Mouse (Mus musculus): ENCODE measurements around the gene Dzank1. TPM values are rescaled to one million over a fixed set of nuclear protein-coding genes. Genes with fewer than 3 reads are reported as not detected.
A peak's percentile ranks its signal among the peaks of the same experiment; 100 is the strongest.

Gene Dzank1
- polyA plus RNA-seq, 1 experiment from 2014 or later = 0.82 TPM

- Histone ChIP-seq H3K9ac (no peak overlapping the region), H3K4me1 (no peaks in the 10 kb centered on the region), H3K4me2 (no peak overlapping the region), H3K4me3 (no peak overlapping the region), H3K27me3 (no peaks in the 10 kb centered on the region), H3K36me3 (no peaks in the 10 kb centered on the region), H3K9me3 (no peaks in the 10 kb centered on the region), H3K27ac (no peak overlapping the region)
- no peak for ATAC-seq (ENCODE audit: borderline replicate concordance, extremely low read depth, low FRiP score, low TSS enrichment)
- 48% methylated on average over 9 of the region's 9 CpGs for WGBS
Measured at GRCm38 (mm10) chr2:144464799-144465760, 62.1 kb downstream of the Dzank1 start.

GRCm38 (mm10) chr2:144464182-144464581 is 63.0 kb downstream of the Dzank1 start:
- ATAC-seq (ENCODE audit: borderline replicate concordance, extremely low read depth, low FRiP score, low TSS enrichment) = no peak

GRCm38 (mm10) chr2:144458975-144459754 is 68.0 kb downstream of the Dzank1 start:
- peak; percentile 99 for ATAC-seq (ENCODE audit: borderline replicate concordance, extremely low read depth, low FRiP score, low TSS enrichment)
- no peaks in the 10 kb centered on the region for H3K36me3 ChIP-seq
- 7% methylated on average over 25 of the region's 25 CpGs for WGBS
- no peaks in the 10 kb centered on the region for H3K9me3 ChIP-seq
- H3K9ac ChIP-seq = peak overlapping the region; percentile 45
- H3K27ac ChIP-seq = peak overlapping the region; percentile 87
- H3K27me3 ChIP-seq = 0 out of 2 replicates have a peak, but pooled peaks cover 3% of the 10 kb centered on the region
- peak overlapping the region; percentile 60 for H3K4me3 ChIP-seq
- H3K4me2 ChIP-seq = peak overlapping the region; percentile 69
- peaks cover 6% of the 10 kb centered on the region for H3K4me1 ChIP-seq

More at GRCm38 (mm10) chr2:144464182-144464581, 63.0 kb downstream of the Dzank1 start:
- no peak overlapping the region for H3K4me2 ChIP-seq
- no peaks in the 10 kb centered on the region for H3K27me3 ChIP-seq
- no peaks in the 10 kb centered on the region for H3K36me3 ChIP-seq
- no peak overlapping the region for H3K27ac ChIP-seq
- WGBS = 57% methylated on average over 7 of the region's 7 CpGs
- H3K4me1 ChIP-seq = 0 out of 2 replicates have a peak, but pooled peaks cover 2% of the 10 kb centered on the region
- H3K9me3 ChIP-seq = no peaks in the 10 kb centered on the region
- H3K4me3 ChIP-seq = no peak overlapping the region
- H3K9ac ChIP-seq = no peak overlapping the region

GRCm38 (mm10) chr2:144458355-144458754 is 68.9 kb downstream of the Dzank1 start:
- 74% methylated on average over 6 of the region's 6 CpGs for WGBS
- Histone ChIP-seq H3K27me3 (0 out of 2 replicates have a peak, but pooled peaks cover 3% of the 10 kb centered on the region), H3K4me2 (peak overlapping the region; percentile 69), H3K9me3 (no peaks in the 10 kb centered on the region), H3K4me1 (peaks cover 6% of the 10 kb centered on the region), H3K9ac (no peak overlapping the region), H3K36me3 (no peaks in the 10 kb centered on the region), H3K27ac (no peak overlapping the region), H3K4me3 (peak overlapping the region; percentile 60; the same call in 1 of the 2 replicates)
- ATAC-seq (ENCODE audit: borderline replicate concordance, extremely low read depth, low FRiP score, low TSS enrichment) = no peak

GRCm38 (mm10) chr2:144452364-144453008 is 74.7 kb downstream of the Dzank1 start:
- no peak overlapping the region for H3K27ac ChIP-seq
- no peaks in the 10 kb centered on the region for H3K4me1 ChIP-seq
- H3K9me3 ChIP-seq = no peaks in the 10 kb centered on the region
- WGBS = 11% methylated on average over 8 of the region's 8 CpGs
- no peak overlapping the region for H3K4me3 ChIP-seq
- 0 out of 2 replicates have a peak, but pooled peaks cover 3% of the 10 kb centered on the region for H3K27me3 ChIP-seq
- H3K36me3 ChIP-seq = no peaks in the 10 kb centered on the region
- no peak overlapping the region for H3K9ac ChIP-seq
- ATAC-seq (ENCODE audit: borderline replicate concordance, extremely low read depth, low FRiP score, low TSS enrichment) = peak; percentile 73; the same call in 1 of the 2 replicates
- H3K4me2 ChIP-seq = no peak overlapping the region

- Histone ChIP-seq H3K4me3 (no peak overlapping the region), H3K9me3 (no peaks in the 10 kb centered on the region), H3K4me1 (no peaks in the 10 kb centered on the region), H3K9ac (no peak overlapping the region), H3K27me3 (0 out of 2 replicates have a peak, but pooled peaks cover 3% of the 10 kb centered on the region), H3K4me2 (no peak overlapping the region), H3K36me3 (no peaks in the 10 kb centered on the region), H3K27ac (no peak overlapping the region)
- no peak for ATAC-seq (ENCODE audit: borderline replicate concordance, extremely low read depth, low FRiP score, low TSS enrichment)
- 73% methylated on average over 2 of the region's 2 CpGs for WGBS
Measured at GRCm38 (mm10) chr2:144450378-144450777, 76.8 kb downstream of the Dzank1 start.

GRCm38 (mm10) chr2:144446360-144446999 is 80.7 kb downstream of the Dzank1 start:
- ATAC-seq (ENCODE audit: borderline replicate concordance, extremely low read depth, low FRiP score, low TSS enrichment) = no peak
- Histone ChIP-seq H3K4me2 (no peak overlapping the region), H3K36me3 (no peaks in the 10 kb centered on the region), H3K4me1 (no peaks in the 10 kb centered on the region), H3K9ac (no peak overlapping the region), H3K27me3 (no peaks in the 10 kb centered on the region), H3K9me3 (no peaks in the 10 kb centered on the region), H3K27ac (no peak overlapping the region), H3K4me3 (no peak overlapping the region)
- WGBS = 83% methylated on average over 7 of the region's 7 CpGs

GRCm38 (mm10) chr2:144441386-144441915 is 85.8 kb downstream of the Dzank1 start:
- no peaks in the 10 kb centered on the region for H3K4me1 ChIP-seq
- no peaks in the 10 kb centered on the region for H3K27me3 ChIP-seq
- H3K4me3 ChIP-seq = no peak overlapping the region
- no peaks in the 10 kb centered on the region for H3K36me3 ChIP-seq
- 68% methylated on average over 11 of the region's 11 CpGs for WGBS
- H3K4me2 ChIP-seq = no peak overlapping the region
- H3K9ac ChIP-seq = no peak overlapping the region
- ATAC-seq (ENCODE audit: borderline replicate concordance, extremely low read depth, low FRiP score, low TSS enrichment) = no peak
- H3K27ac ChIP-seq = no peak overlapping the region
- no peaks in the 10 kb centered on the region for H3K9me3 ChIP-seq

GRCm38 (mm10) chr2:144439191-144439700 is 88.0 kb downstream of the Dzank1 start:
- Histone ChIP-seq H3K27me3 (no peaks in the 10 kb centered on the region), H3K9me3 (no peaks in the 10 kb centered on the region), H3K36me3 (no peaks in the 10 kb centered on the region), H3K4me3 (no peak overlapping the region), H3K4me1 (no peaks in the 10 kb centered on the region), H3K27ac (no peak overlapping the region), H3K4me2 (no peak overlapping the region), H3K9ac (no peak overlapping the region)
- WGBS = 59% methylated on average over 3 of the region's 3 CpGs
- ATAC-seq (ENCODE audit: borderline replicate concordance, extremely low read depth, low FRiP score, low TSS enrichment) = no peak

- no peaks in the 10 kb centered on the region for H3K4me1 ChIP-seq
- no peak overlapping the region for H3K4me2 ChIP-seq
- no peak overlapping the region for H3K9ac ChIP-seq
- no peak for ATAC-seq (ENCODE audit: borderline replicate concordance, extremely low read depth, low FRiP score, low TSS enrichment)
- no peak overlapping the region for H3K4me3 ChIP-seq
- H3K27ac ChIP-seq = no peak overlapping the region
- no peaks in the 10 kb centered on the region for H3K9me3 ChIP-seq
- no peaks in the 10 kb centered on the region for H3K36me3 ChIP-seq
- H3K27me3 ChIP-seq = no peaks in the 10 kb centered on the region
- 57% methylated on average over 4 of the region's 4 CpGs for WGBS
Measured at GRCm38 (mm10) chr2:144438424-144438823, 88.8 kb downstream of the Dzank1 start.

- no peak for ATAC-seq (ENCODE audit: borderline replicate concordance, extremely low read depth, low FRiP score, low TSS enrichment)
- Histone ChIP-seq H3K9ac (no peak overlapping the region), H3K27ac (no peak overlapping the region), H3K4me1 (no peaks in the 10 kb centered on the region), H3K9me3 (no peaks in the 10 kb centered on the region), H3K4me3 (no peak overlapping the region), H3K27me3 (no peaks in the 10 kb centered on the region), H3K36me3 (no peaks in the 10 kb centered on the region), H3K4me2 (no peak overlapping the region)
- WGBS = 67% methylated on average over 10 of the region's 10 CpGs
Measured at GRCm38 (mm10) chr2:144435679-144436078, 91.5 kb downstream of the Dzank1 start.

All from lung, embryonic 15.5 days (tissue).